Comparison of ENCODE assay signal across 21 mouse cellular contexts in the genomic region with DNA sequence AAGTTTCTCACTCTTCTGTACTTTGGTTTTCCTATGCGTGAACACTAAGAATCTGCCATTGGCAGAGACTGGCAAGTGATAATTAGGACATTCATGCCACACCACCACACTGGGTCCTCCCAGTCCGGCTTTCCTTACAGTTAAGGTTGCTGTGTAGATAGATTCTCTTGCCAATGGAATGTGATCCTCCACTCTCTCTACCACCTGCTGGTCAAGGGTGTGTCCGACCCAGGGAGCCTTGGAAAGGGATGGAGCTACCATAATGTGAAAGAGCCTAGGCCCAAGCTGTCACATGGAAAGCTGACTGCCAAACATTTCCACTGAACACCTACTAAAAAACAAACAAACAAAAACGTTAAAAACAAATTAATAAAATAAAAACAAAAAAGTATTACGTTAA.
DNase-seq lines count a peak whose midpoint lies in the region; ATAC-seq lines count a peak whose summit lies in the region.
"Had no signal": no experiment of that assay in that cellular context is flagged by ENCODE, and none has a peak within 500 bp of the region (broad histone marks: within the 10 kb centered on the region; RNA-seq: fewer than 3 reads in every experiment).

No protein-coding gene starts in this region.

- ATAC-seq in monocyte, adult 5-6 weeks (replicated peaks; ENCODE audit: insufficient number of reproducible peaks, low FRiP score, low TSS enrichment, poor library complexity, severe bottlenecking): no peak
- ATAC-seq: CD4-positive, CD25-positive, alpha-beta regulatory T cell, adult 4 months; forebrain, embryonic 13.5 days; forebrain, embryonic 15.5 days; forebrain, postnatal 0 days had no signal

- DNase-seq in gastrocnemius, adult 18-20 months (ENCODE audit: low spot score): peak; percentile 54
- DNase-seq in gastrocnemius, postnatal 25 days: no peak
- DNase-seq in ES-CJ7 (ENCODE audit: low read depth, low spot score) (peak; percentile 18), ZHBTc4 (ENCODE audit: low read depth, low spot score) (peak; percentile 30)
- peak; percentile 67 for DNase-seq in skeletal muscle tissue, adult 2 months (ENCODE audit: low read depth, low spot score)
- DNase-seq in cerebellum, postnatal 4 days (ENCODE audit: low spot score in 2 of 2): no peak
- DNase-seq: adrenal gland, adult 2 months; adrenal gland, postnatal 10 days; adrenal gland, postnatal 25 days; B cell, adult 2 months; cerebellum, adult 11 months; cerebellum, adult 18-20 months; cerebellum, adult 8-10 months; cerebellum, adult 9-11 months; cerebellum, postnatal 14 days; cerebellum, postnatal 36 days; forebrain, postnatal 0 days had no signal

Comparison
In these comparisons a context has a peak if more than half of its experiments do, and no peak if none do; other contexts are left out.
1. DNase-seq: peak in gastrocnemius, adult 18-20 months (single experiment), ES-CJ7 (single experiment), ZHBTc4 (single experiment) and skeletal muscle tissue, adult 2 months (single experiment); none in gastrocnemius, postnatal 25 days (single experiment) and cerebellum, postnatal 4 days (0 of 2).